In the genomic region with DNA sequence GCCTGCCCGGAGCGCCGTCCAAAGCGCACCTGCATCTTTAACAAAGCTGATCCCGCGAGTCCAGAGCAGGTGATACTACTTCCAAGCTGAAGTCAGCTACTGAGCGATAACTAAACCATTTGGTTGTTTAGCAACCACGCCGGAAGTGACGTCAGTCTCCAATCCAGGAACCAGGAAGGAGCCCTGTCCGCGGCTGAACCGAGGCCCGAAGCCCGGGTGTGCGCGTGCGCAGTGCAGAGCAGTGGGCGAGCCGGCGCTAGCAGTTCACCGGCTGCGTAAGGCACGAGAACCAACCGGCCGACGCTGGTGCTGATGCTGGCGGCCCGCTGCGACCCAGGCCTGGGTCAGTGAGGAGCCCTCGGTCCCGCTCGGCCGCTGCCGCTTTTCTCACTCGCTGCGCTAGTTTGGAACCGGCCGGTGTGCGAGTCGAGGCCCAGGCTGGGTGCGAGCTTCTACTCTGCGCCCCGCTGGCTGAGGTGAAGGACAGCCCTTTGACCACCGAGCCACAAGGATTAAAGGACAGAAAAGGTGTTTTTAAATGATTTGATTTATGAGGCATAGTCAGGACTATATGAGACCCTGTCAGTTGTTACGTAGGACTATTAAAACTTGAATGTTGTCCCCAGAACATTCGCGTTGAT, we compare ENCODE assay signal across 8 mouse cellular contexts. TPM values are rescaled to one million over a fixed set of nuclear protein-coding genes. Genes with fewer than 3 reads are reported as not detected.
DNase-seq lines count a peak whose midpoint lies in the region; ATAC-seq lines count a peak whose summit lies in the region.

A gene (minus strand): TSS at position 147 of the 641 bp plus-strand sequence.
A gene (plus strand): TSS at position 195 of the 641 bp plus-strand sequence.

- peak; percentile 89 for ATAC-seq in heart, embryonic 13.5 days (ENCODE audit: extremely low read depth, insufficient number of reproducible peaks, low FRiP score, low TSS enrichment)
- peak; percentile 95 for ATAC-seq in liver, embryonic 12.5 days
- ATAC-seq in stomach, embryonic 15.5 days (ENCODE audit: insufficient read depth, low FRiP score, low read depth) = peak; percentile 96

- peak within 1 kb of the TSS; percentile 84 for H3K4me3 ChIP-seq in brown adipose tissue, adult 24 weeks (ENCODE audit: insufficient read depth, low read depth, low read length)
- H3K4me3 ChIP-seq in heart, embryonic 13.5 days = peak within 1 kb of the TSS; percentile 72
- peak within 1 kb of the TSS; percentile 75 for H3K4me3 ChIP-seq in liver, embryonic 12.5 days
- peak within 1 kb of the TSS; percentile 77 for H3K4me3 ChIP-seq in stomach, embryonic 15.5 days (replicated peaks)

- 2% methylated on average over 48 of the region's 48 CpGs for whole genome bisulfite sequencing in heart, embryonic 13.5 days
- 1% methylated on average over 48 of the region's 48 CpGs for WGBS in liver, embryonic 12.5 days (ENCODE audit: insufficient replicate concordance)
- 1% methylated on average over 48 of the region's 48 CpGs for WGBS in stomach, embryonic 15.5 days

- peak within 1 kb of the TSS; percentile 88 for H3K9ac ChIP-seq in heart, embryonic 13.5 days
- peak within 1 kb of the TSS; percentile 82 for H3K9ac ChIP-seq in liver, embryonic 12.5 days
- H3K9ac ChIP-seq in stomach, embryonic 15.5 days = peak within 1 kb of the TSS; percentile 65

- peak within 1 kb of the TSS; percentile 44 for H3K27ac ChIP-seq in brown adipose tissue, adult 24 weeks (replicated peaks; ENCODE audit: low read depth, low read length)
- H3K27ac ChIP-seq in heart, embryonic 13.5 days (replicated peaks) = peak within 1 kb of the TSS; percentile 86
- peak within 1 kb of the TSS; percentile 83 for H3K27ac ChIP-seq in liver, embryonic 12.5 days
- H3K27ac ChIP-seq in stomach, embryonic 15.5 days = peak within 1 kb of the TSS; percentile 89

- peak; percentile 99 for DNase-seq in CD4-positive, CD25-positive, alpha-beta regulatory T cell, adult 2 months (ENCODE audit: low read depth, low spot score)
- peak; percentile 74 for DNase-seq in fat pad, adult 2 months (ENCODE audit: extremely low read depth, low read depth, low spot score)
- peak; percentile 99 for DNase-seq in kidney, postnatal 10 days
- DNase-seq in natural killer cell, adult 2 months (ENCODE audit: low spot score in 2 of 2) = peak; percentile 97 to 98

- no peaks in the 10 kb centered on the region for H3K4me1 ChIP-seq in brown adipose tissue, adult 24 weeks (ENCODE audit: control insufficient read depth, insufficient read depth, insufficient read length, low read length)
- H3K4me1 ChIP-seq in heart, embryonic 13.5 days = peaks cover 3% of the 10 kb centered on the region; the same call in 1 of the 2 replicates
- peaks cover 12% of the 10 kb centered on the region for H3K4me1 ChIP-seq in liver, embryonic 12.5 days
- 0 out of 2 replicates have a peak, but pooled peaks cover 2% of the 10 kb centered on the region for H3K4me1 ChIP-seq in stomach, embryonic 15.5 days

- H3K9me3 ChIP-seq in heart, embryonic 13.5 days = no peaks in the 10 kb centered on the region
- no peaks in the 10 kb centered on the region for H3K9me3 ChIP-seq in liver, embryonic 12.5 days (replicated peaks)
- H3K9me3 ChIP-seq in stomach, embryonic 15.5 days = no peaks in the 10 kb centered on the region

- peaks cover 25% of the 10 kb centered on the region for H3K36me3 ChIP-seq in heart, embryonic 13.5 days
- H3K36me3 ChIP-seq in liver, embryonic 12.5 days = peaks cover 20% of the 10 kb centered on the region
- H3K36me3 ChIP-seq in stomach, embryonic 15.5 days = peaks cover 7% of the 10 kb centered on the region; the same call in 1 of the 2 replicates

- H3K4me2 ChIP-seq in heart, embryonic 13.5 days = peak within 1 kb of the TSS; percentile 93
- peak within 1 kb of the TSS; percentile 93 for H3K4me2 ChIP-seq in liver, embryonic 12.5 days
- peak within 1 kb of the TSS; percentile 86 for H3K4me2 ChIP-seq in stomach, embryonic 15.5 days

- H3K27me3 ChIP-seq in heart, embryonic 13.5 days (replicated peaks) = no peaks in the 10 kb centered on the region
- H3K27me3 ChIP-seq in liver, embryonic 12.5 days (replicated peaks) = no peaks in the 10 kb centered on the region
- H3K27me3 ChIP-seq in stomach, embryonic 15.5 days (replicated peaks) = no peaks in the 10 kb centered on the region

RNA-seq across cellular contexts. Expression of the first gene that starts in this region (rescaled TPM):
- polyA plus RNA-seq in brown adipose tissue, adult 24 weeks (2012; ENCODE audit: insufficient read depth, insufficient read length, missing spikeins) = 1.2 and 1.9 TPM in 2 replicates
- 1.0 and 1.4 TPM in 2 replicates for polyA plus RNA-seq in heart, embryonic 13.5 days (2015; fragmentation: Nextera tagmentation; extraction: Ambion mirVana)
- 0.46 and 0.53 TPM in 2 replicates for polyA plus RNA-seq in liver, embryonic 12.5 days (2016; fragmentation: Nextera tagmentation; extraction: Ambion mirVana)
- polyA plus RNA-seq in stomach, embryonic 15.5 days (2015; fragmentation: Nextera tagmentation; extraction: Ambion mirVana) = 1.4 and 2.2 TPM in 2 replicates

RNA-seq across cellular contexts. Expression of the second gene that starts in this region (rescaled TPM):
- polyA plus RNA-seq in brown adipose tissue, adult 24 weeks (2012; ENCODE audit: insufficient read depth, insufficient read length, missing spikeins) = 18.2 and 29.3 TPM in 2 replicates
- 14.4 and 16.7 TPM in 2 replicates for polyA plus RNA-seq in heart, embryonic 13.5 days (2015; fragmentation: Nextera tagmentation; extraction: Ambion mirVana)
- 16.3 and 16.7 TPM in 2 replicates for polyA plus RNA-seq in liver, embryonic 12.5 days (2016; fragmentation: Nextera tagmentation; extraction: Ambion mirVana)
- polyA plus RNA-seq in stomach, embryonic 15.5 days (2015; fragmentation: Nextera tagmentation; extraction: Ambion mirVana) = 22.1 and 23.0 TPM in 2 replicates

Comparison
In these comparisons a context has a peak if more than half of its experiments do, and no peak if none do; other contexts are left out.
1. Peak in every context shown above with its lines: DNase-seq, ATAC-seq, H3K4me3 ChIP-seq and H3K27ac ChIP-seq.